Mouse (Mus musculus): ENCODE data around the gene Cd63.

DNA sequence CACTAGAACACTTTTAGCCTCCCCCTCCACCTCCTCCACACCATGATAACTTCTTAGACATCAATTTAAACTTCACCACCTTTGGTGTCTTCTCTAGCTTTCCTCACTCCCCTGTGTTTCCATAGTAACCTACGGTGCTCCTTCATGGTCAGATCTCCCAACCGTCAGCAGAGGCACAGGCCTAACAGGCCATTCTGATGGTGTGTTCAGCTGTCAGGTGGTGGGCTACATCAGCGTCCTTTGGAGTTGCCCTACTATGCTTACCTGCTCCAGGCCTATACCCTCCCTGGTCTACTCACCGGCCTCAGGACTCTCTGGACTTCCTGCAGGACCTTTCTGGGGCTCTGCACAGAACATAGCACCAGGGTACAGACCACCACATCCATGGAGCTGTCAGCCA, 59.4 kb downstream of the Cd63 start:
- no peak for TF ChIP-seq POLR2A (IDR thresholded peaks at IDR 0.05; ENCODE audit: borderline replicate concordance, control insufficient read depth, low read depth, low read length)
- no peak for TF ChIP-seq CTCF (IDR thresholded peaks at IDR 0.05; ENCODE audit: control insufficient read depth, insufficient read depth, low read length)

All from bone marrow, adult 2 months (tissue).